Mouse (Mus musculus): ENCODE data around the gene AB124611. TPM values are rescaled to one million over a fixed set of nuclear protein-coding genes. Genes with fewer than 3 reads are reported as not detected.
"Not testable (repeated sequence)": the region's sequence is repeated elsewhere in the genome, so short reads cannot be mapped to it uniquely, and the experiment has no call there.

The AB124611 gene
- polyA plus RNA-seq, 2 experiments, result 2.3 to 2.9 TPM

GRCm38 (mm10) chr9:21593122-21593721 is 67.2 kb downstream of the AB124611 start:
- no peak for TF ChIP-seq POLR2A (IDR thresholded peaks at IDR 0.05; ENCODE audit: borderline replicate concordance, extremely low read depth, insufficient read depth, insufficient read length)
- H3K27me3 ChIP-seq (ENCODE audit: control insufficient read depth, insufficient read depth, low read length), result no peaks in the 10 kb centered on the region

GRCm38 (mm10) chr9:21594350-21594749 is 68.4 kb downstream of the AB124611 start:
- H3K4me1 ChIP-seq (ENCODE audit: control insufficient read depth, insufficient read depth, low read length), result peaks cover 15% of the 10 kb centered on the region; the same call in 1 of the 2 replicates
- peak overlapping the region; percentile 90 for H3K4me3 ChIP-seq (replicated peaks; ENCODE audit: low read length)
- H3K9me3 ChIP-seq (ENCODE audit: control insufficient read depth, low read length); DNase-seq (ENCODE audit: low spot score); H3K27ac ChIP-seq (replicated peaks; ENCODE audit: low read depth, low read length); ATAC-seq (ENCODE audit: low FRiP score, low read depth); H3K27me3 ChIP-seq (ENCODE audit: control insufficient read depth, insufficient read depth, low read length): not testable (repeated sequence)
- 0 out of 2 replicates have a peak overlapping the region, but pooled peaks have one; percentile 84 for H3K4me2 ChIP-seq (replicated peaks; ENCODE audit: low read depth, low read length, severe bottlenecking)
- WGBS, result 85% methylated on average over 8 of the region's 8 CpGs
- peaks cover 39% of the 10 kb centered on the region for H3K36me3 ChIP-seq (ENCODE audit: control insufficient read depth, insufficient read depth, low read length)
- H3K9ac ChIP-seq (ENCODE audit: low read depth, low read length, severe bottlenecking), result 0 out of 2 replicates have a peak overlapping the region, but pooled peaks have one; percentile 88

More at GRCm38 (mm10) chr9:21593122-21593721, 67.2 kb downstream of the AB124611 start:
- peak overlapping the region; percentile 90 for H3K4me3 ChIP-seq (replicated peaks; ENCODE audit: low read length)
- DNase-seq (ENCODE audit: low spot score) (no peak), ATAC-seq (ENCODE audit: low FRiP score, low read depth) (peak; percentile 25)
- H3K9me3 ChIP-seq (ENCODE audit: control insufficient read depth, low read length), result no peaks in the 10 kb centered on the region
- H3K4me2 ChIP-seq (replicated peaks; ENCODE audit: low read depth, low read length, severe bottlenecking), result peak overlapping the region; percentile 84
- H3K27ac ChIP-seq (replicated peaks; ENCODE audit: low read depth, low read length), result peak overlapping the region; percentile 71
- H3K9ac ChIP-seq (ENCODE audit: low read depth, low read length, severe bottlenecking), result peak overlapping the region; percentile 88
- H3K36me3 ChIP-seq (ENCODE audit: control insufficient read depth, insufficient read depth, low read length), result peaks cover 50% of the 10 kb centered on the region
- 4% methylated on average over 41 of the region's 69 CpGs for WGBS
- peaks cover 15% of the 10 kb centered on the region; the same call in 1 of the 2 replicates for H3K4me1 ChIP-seq (ENCODE audit: control insufficient read depth, insufficient read depth, low read length)

GRCm38 (mm10) chr9:21594838-21595237 is 68.9 kb downstream of the AB124611 start:
- H3K4me1 ChIP-seq (ENCODE audit: control insufficient read depth, insufficient read depth, low read length), result peaks cover 15% of the 10 kb centered on the region; the same call in 1 of the 2 replicates
- ATAC-seq (ENCODE audit: low FRiP score, low read depth) (no peak), DNase-seq (ENCODE audit: low spot score) (no peak)
- H3K9ac ChIP-seq (ENCODE audit: low read depth, low read length, severe bottlenecking), result no peak overlapping the region
- no peaks in the 10 kb centered on the region for H3K9me3 ChIP-seq (ENCODE audit: control insufficient read depth, low read length)
- no peak overlapping the region for H3K27ac ChIP-seq (replicated peaks; ENCODE audit: low read depth, low read length)
- TF ChIP-seq POLR2A (IDR thresholded peaks at IDR 0.05; ENCODE audit: borderline replicate concordance, extremely low read depth, insufficient read depth, insufficient read length), result no peak
- peaks cover 34% of the 10 kb centered on the region for H3K36me3 ChIP-seq (ENCODE audit: control insufficient read depth, insufficient read depth, low read length)
- no peak overlapping the region for H3K4me2 ChIP-seq (replicated peaks; ENCODE audit: low read depth, low read length, severe bottlenecking)
- no peak overlapping the region for H3K4me3 ChIP-seq (replicated peaks; ENCODE audit: low read length)
- WGBS, result 89% methylated on average over 2 of the region's 2 CpGs
- H3K27me3 ChIP-seq (ENCODE audit: control insufficient read depth, insufficient read depth, low read length), result no peaks in the 10 kb centered on the region

Small RNAs within 50 kb of the gene (microRNA-seq; reads per million reads assigned to microRNA genes)
- gene Mir199a-1, result 36.4 reads per million, percentile 34 among the genes with 10 or more reads in this experiment

Other genes starting within 250 kb of the AB124611 start
- gene Kri1, start 238.2 kb upstream of the AB124611 start, polyA plus RNA-seq (2012; rRNA removed), result 30.0 and 43.2 TPM in 2 replicates
- gene Kri1, start 238.2 kb upstream of the AB124611 start, polyA plus RNA-seq (2014; fragmentation: Nextera tagmentation; extraction: Ambion mirVana), result 13.7 and 14.5 TPM in 2 replicates
- gene Cdkn2d, start 234.8 kb upstream of the AB124611 start, polyA plus RNA-seq (2012; rRNA removed), result 43.2 and 48.1 TPM in 2 replicates
- 51.1 and 56.0 TPM in 2 replicates for gene Cdkn2d, start 234.8 kb upstream of the AB124611 start, polyA plus RNA-seq (2014; fragmentation: Nextera tagmentation; extraction: Ambion mirVana)
- 12.8 and 16.3 TPM in 2 replicates for gene Ap1m2, start 213.8 kb upstream of the AB124611 start, polyA plus RNA-seq (2012; rRNA removed)
- 23.0 and 29.3 TPM in 2 replicates for gene Ap1m2, start 213.8 kb upstream of the AB124611 start, polyA plus RNA-seq (2014; fragmentation: Nextera tagmentation; extraction: Ambion mirVana)
- gene Slc44a2, start 205.5 kb upstream of the AB124611 start, polyA plus RNA-seq (2012; rRNA removed), result 127 and 159 TPM in 2 replicates
- 121 and 129 TPM in 2 replicates for gene Slc44a2, start 205.5 kb upstream of the AB124611 start, polyA plus RNA-seq (2014; fragmentation: Nextera tagmentation; extraction: Ambion mirVana)
- 180 and 195 TPM in 2 replicates for gene Ilf3, start 158.3 kb upstream of the AB124611 start, polyA plus RNA-seq (2012; rRNA removed)
- gene Ilf3, start 158.3 kb upstream of the AB124611 start, polyA plus RNA-seq (2014; fragmentation: Nextera tagmentation; extraction: Ambion mirVana), result 174 and 201 TPM in 2 replicates
- 77.9 and 80.8 TPM in 2 replicates for gene Qtrt1, start 114.3 kb upstream of the AB124611 start, polyA plus RNA-seq (2012; rRNA removed)
- 45.3 and 50.9 TPM in 2 replicates for gene Qtrt1, start 114.3 kb upstream of the AB124611 start, polyA plus RNA-seq (2014; fragmentation: Nextera tagmentation; extraction: Ambion mirVana)
- 62.6 and 74.5 TPM in 2 replicates for gene Dnm2, start 101.3 kb upstream of the AB124611 start, polyA plus RNA-seq (2012; rRNA removed)
- gene Dnm2, start 101.3 kb upstream of the AB124611 start, polyA plus RNA-seq (2014; fragmentation: Nextera tagmentation; extraction: Ambion mirVana), result 68.3 and 72.6 TPM in 2 replicates
- 96.0 and 101 TPM in 2 replicates for gene Tmed1, start 15.9 kb upstream of the AB124611 start, polyA plus RNA-seq (2012; rRNA removed)
- gene Tmed1, start 15.9 kb upstream of the AB124611 start, polyA plus RNA-seq (2014; fragmentation: Nextera tagmentation; extraction: Ambion mirVana), result 116 and 119 TPM in 2 replicates
- 171 and 242 TPM in 2 replicates for gene Carm1, start 20.7 kb downstream of the AB124611 start, polyA plus RNA-seq (2012; rRNA removed)
- gene Carm1, start 20.7 kb downstream of the AB124611 start, polyA plus RNA-seq (2014; fragmentation: Nextera tagmentation; extraction: Ambion mirVana), result 71.5 and 80.3 TPM in 2 replicates
- gene Timm29, start 66.5 kb downstream of the AB124611 start, polyA plus RNA-seq (2012; rRNA removed), result 35.5 and 40.8 TPM in 2 replicates
- gene Timm29, start 66.5 kb downstream of the AB124611 start, polyA plus RNA-seq (2014; fragmentation: Nextera tagmentation; extraction: Ambion mirVana), result 39.8 and 43.0 TPM in 2 replicates
- gene Yipf2, start 66.7 kb downstream of the AB124611 start, polyA plus RNA-seq (2012; rRNA removed), result 19.6 and 24.0 TPM in 2 replicates
- gene Yipf2, start 66.7 kb downstream of the AB124611 start, polyA plus RNA-seq (2014; fragmentation: Nextera tagmentation; extraction: Ambion mirVana), result 18.1 and 23.6 TPM in 2 replicates
- 94.4 and 94.8 TPM in 2 replicates for gene Smarca4, start 90.0 kb downstream of the AB124611 start, polyA plus RNA-seq (2012; rRNA removed)
- gene Smarca4, start 90.0 kb downstream of the AB124611 start, polyA plus RNA-seq (2014; fragmentation: Nextera tagmentation; extraction: Ambion mirVana), result 81.1 and 90.4 TPM in 2 replicates
- 36.9 and 48.0 TPM in 2 replicates for gene Ldlr, start 197.3 kb downstream of the AB124611 start, polyA plus RNA-seq (2012; rRNA removed)
- gene Ldlr, start 197.3 kb downstream of the AB124611 start, polyA plus RNA-seq (2014; fragmentation: Nextera tagmentation; extraction: Ambion mirVana), result 15.9 and 18.4 TPM in 2 replicates
- gene Spc24, start 234.1 kb downstream of the AB124611 start, polyA plus RNA-seq (2012; rRNA removed), result 64.8 and 68.8 TPM in 2 replicates
- 84.3 and 92.5 TPM in 2 replicates for gene Spc24, start 234.1 kb downstream of the AB124611 start, polyA plus RNA-seq (2014; fragmentation: Nextera tagmentation; extraction: Ambion mirVana)

Data from limb, embryonic 14.5 days (tissue).